Mouse (Mus musculus) cerebellum, adult 2 months (tissue): Measurements from ENCODE around the gene Rgs7bp. TPM values are rescaled to one million over a fixed set of nuclear protein-coding genes. Genes with fewer than 3 reads are reported as not detected.
"Not testable (repeated sequence)": the region's sequence is repeated elsewhere in the genome, so short reads cannot be mapped to it uniquely, and the experiment has no call there.

ENCODE experiments used
- DNase-seq, 2 experiments: peaks; one replicate each; pipeline ENCODE4 v3.0.0; 2021
- H3K27ac ChIP-seq: fragments of 200-500 bp; 2 replicates; pipeline ENCODE4 v1.5.1; 2012; ENCODE audit warnings: low read length, control low read depth, inconsistent platforms; ENCODE audit not compliant: insufficient read depth
- H3K27me3 ChIP-seq: fragments of 200-500 bp; 2 replicates; pipeline ENCODE4 v1.6.1; 2012; ENCODE audit warnings: inconsistent platforms, mild to moderate bottlenecking, low read length, moderate library complexity; ENCODE audit not compliant: control insufficient read depth, insufficient read depth
- H3K4me1 ChIP-seq: fragments of 200-500 bp; 2 replicates; pipeline ENCODE4 v1.6.1; 2011; ENCODE audit warnings: low read length; ENCODE audit not compliant: control insufficient read depth, insufficient read depth
- H3K4me3 ChIP-seq: fragments of 200-500 bp; replicated peaks from 2 replicates; pipeline ENCODE3; 2011; ENCODE audit warnings: mild to moderate bottlenecking, low read depth, low read length, control low read depth; ENCODE audit not compliant: insufficient read depth
- CTCF ChIP-seq: fragments of 200-500 bp; IDR thresholded peaks from 2 replicates; pipeline ENCODE4 v1.5.1; 2011; ENCODE audit warnings: low read depth, mild to moderate bottlenecking, control low read depth, low read length, moderate library complexity, borderline replicate concordance; ENCODE audit not compliant: insufficient read depth
- POLR2A ChIP-seq: fragments of 200-500 bp; IDR thresholded peaks from 2 replicates; pipeline ENCODE4 v1.6.1; 2011; ENCODE audit warnings: low read length, control low read depth, borderline replicate concordance; ENCODE audit not compliant: insufficient read depth
- WGBS: fragments of 180-500 bp; shearing (Covaris S2); methylation state at CpG from one replicate; pipeline ENCODE4 v1.1.7; 2018; 5-methylcytosine and 5-hydroxymethylcytosine counted together
- polyA plus RNA-seq: library from polyadenylated mRNA; depleted of rRNA; stranded (reverse); fragments of >200 nt; gene quantifications from 2 replicates; pipeline ENCODE4 v1.2.3, GENCODE M21; 2012; rRNA removed

The Rgs7bp gene
- polyA plus RNA-seq, 1 experiment, result 82.6 TPM

DNA sequence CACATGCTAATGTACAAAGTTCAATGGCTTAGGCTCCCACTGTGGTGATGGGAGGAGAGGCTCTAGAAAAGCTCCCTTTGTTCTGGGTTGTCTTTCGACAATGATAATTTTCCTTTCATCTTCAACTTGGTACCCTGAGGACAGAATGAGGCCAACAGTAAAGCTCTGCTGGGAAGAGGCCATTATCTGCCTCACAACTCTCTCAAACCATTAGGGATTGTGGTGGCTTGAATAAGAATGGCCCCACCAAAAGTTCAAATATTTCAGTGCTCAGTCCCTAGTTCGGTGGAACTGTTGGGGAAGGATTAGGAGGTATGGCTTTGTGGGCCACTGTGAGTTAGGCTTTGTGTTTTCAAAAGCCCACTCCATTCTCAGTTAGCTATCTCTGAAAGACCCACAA, 138.6 kb downstream of the Rgs7bp start:
- WGBS, result 86% methylated on average over 2 of the region's 2 CpGs
- TF ChIP-seq POLR2A, result no peak
- TF ChIP-seq CTCF, result no peak
- DNase-seq, result no peak
- no peak overlapping the region for H3K4me3 ChIP-seq
- no peak overlapping the region for H3K27ac ChIP-seq
- H3K27me3 ChIP-seq, result no peaks in the 10 kb centered on the region
- H3K4me1 ChIP-seq, result no peaks in the 10 kb centered on the region

DNA sequence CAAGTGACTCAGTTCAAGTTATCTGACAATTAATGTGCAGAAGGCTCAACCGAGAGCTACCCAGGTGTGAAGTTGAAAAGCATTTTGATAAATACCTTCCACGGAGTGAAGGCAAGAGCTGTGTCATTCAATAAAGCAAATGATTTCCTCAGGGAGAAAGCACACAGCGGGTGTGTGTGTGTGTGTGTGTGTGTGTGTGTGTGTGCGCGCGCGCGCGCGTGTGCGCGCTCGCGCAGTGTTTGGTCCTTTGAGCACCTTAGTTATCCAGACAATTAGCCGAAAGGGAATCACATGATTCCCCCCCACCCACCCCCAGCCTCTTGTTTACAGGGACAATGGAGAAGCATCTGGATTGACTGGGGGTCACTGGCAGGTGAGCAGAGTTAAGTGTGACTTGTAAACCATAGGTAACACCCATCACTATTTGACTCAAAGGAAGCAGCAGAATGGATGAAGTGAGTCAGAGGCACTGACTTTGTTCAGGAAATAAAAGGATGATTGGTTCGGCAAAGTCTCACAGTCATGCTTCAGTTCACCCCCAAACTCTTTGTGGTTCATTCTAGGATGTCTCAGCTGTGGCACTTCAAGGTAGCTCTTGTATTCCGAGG, 140.3 kb downstream of the Rgs7bp start:
- no peaks in the 10 kb centered on the region for H3K4me1 ChIP-seq
- H3K4me3 ChIP-seq, result no peak overlapping the region
- no peak for TF ChIP-seq POLR2A
- TF ChIP-seq CTCF, result no peak
- H3K27me3 ChIP-seq, result no peaks in the 10 kb centered on the region
- no peak overlapping the region for H3K27ac ChIP-seq
- DNase-seq, result no peak
- WGBS, result 84% methylated on average over 17 of the region's 17 CpGs

DNA sequence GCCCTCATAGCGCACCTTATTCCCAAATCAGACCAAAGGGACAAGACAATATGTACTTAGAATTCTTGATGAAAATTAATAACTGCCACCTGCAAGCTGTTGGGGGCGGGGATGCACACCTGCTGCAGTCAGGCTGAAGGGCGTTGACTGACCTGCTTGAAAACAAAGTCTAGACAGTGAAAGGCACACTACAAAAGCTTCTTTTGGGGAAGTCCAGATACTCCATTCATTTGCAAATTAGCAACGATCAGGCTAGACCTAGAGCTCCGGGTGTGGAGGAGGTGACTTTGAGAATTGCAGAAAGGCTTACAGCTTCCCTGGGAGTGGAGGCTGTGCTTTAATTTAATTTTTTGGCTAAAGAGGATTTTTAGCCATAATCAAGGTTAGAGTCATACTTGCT, 143.1 kb downstream of the Rgs7bp start:
- H3K27ac ChIP-seq, DNase-seq: not testable (repeated sequence)
- 49% methylated on average over 5 of the region's 5 CpGs for WGBS

DNA sequence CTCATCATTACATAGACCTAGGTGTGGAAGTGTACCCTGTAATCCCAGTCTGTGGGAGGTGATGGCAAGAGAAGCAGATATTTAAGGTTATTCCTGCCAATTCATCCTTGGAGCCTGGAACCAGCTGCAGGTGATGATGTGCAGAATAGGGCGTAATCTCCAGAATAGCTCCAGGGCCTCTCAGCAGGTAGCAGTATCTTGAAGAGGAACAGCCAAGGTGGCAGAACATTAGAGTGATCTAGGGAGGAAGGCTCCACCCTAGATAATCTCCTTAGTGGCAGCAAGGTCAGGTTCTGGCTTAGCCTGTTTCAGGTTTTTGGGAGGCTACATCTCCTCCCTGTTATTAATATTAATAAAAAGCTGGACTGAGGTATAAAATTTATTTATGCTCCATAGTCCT, 143.7 kb downstream of the Rgs7bp start:
- not testable (repeated sequence) for H3K27me3 ChIP-seq, H3K4me3 ChIP-seq, DNase-seq, H3K4me1 ChIP-seq, H3K27ac ChIP-seq
- 94% methylated on average over 1 of the region's 1 CpGs for WGBS

More for the DNA sequence above, 143.1 kb downstream of the Rgs7bp start:
- H3K4me3 ChIP-seq, H3K4me1 ChIP-seq, H3K27me3 ChIP-seq: not testable (repeated sequence)

DNA sequence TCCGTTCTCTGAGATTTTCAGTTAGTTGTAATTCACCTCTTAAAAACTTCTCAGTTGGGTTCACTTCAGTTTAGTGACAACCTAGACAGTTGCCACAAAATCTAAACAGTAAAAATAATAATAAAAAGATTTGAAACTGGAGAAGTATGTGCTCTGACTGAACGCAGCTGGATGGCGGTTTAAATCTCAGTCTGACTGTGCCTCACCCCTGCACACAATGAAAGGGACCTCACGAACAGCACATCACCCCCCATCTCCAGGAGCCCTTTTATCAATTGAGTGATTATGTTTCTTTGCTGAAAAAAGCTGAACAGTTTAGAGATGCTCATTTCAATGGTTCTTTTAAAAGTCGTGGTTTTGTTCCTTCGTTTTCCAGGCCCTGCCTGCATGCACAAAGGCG, 146.0 kb downstream of the Rgs7bp start:
- no peaks in the 10 kb centered on the region for H3K27me3 ChIP-seq
- no peak overlapping the region for H3K4me3 ChIP-seq
- no peaks in the 10 kb centered on the region for H3K4me1 ChIP-seq
- 64% methylated on average over 7 of the region's 7 CpGs for WGBS
- no peak for DNase-seq
- no peak overlapping the region for H3K27ac ChIP-seq
- TF ChIP-seq CTCF (no peak), POLR2A (no peak)

Other genes with a start within 250 kb of the Rgs7bp start
- 15.2 and 16.4 TPM in 2 replicates for gene Cwc27, start 237.8 kb downstream of the Rgs7bp start, polyA plus RNA-seq
- 0.13 and 0.23 TPM in 2 replicates for gene Shisal2b, start 191.0 kb downstream of the Rgs7bp start, polyA plus RNA-seq
- gene 4933425L06Rik, start 27.2 kb upstream of the Rgs7bp start, polyA plus RNA-seq, result not detected in 2 replicates
- 8.7 and 9.1 TPM in 2 replicates for gene Rnf180, start 239.9 kb upstream of the Rgs7bp start, polyA plus RNA-seq